15 mouse cellular contexts compared by ENCODE assay signal in the genomic region with DNA sequence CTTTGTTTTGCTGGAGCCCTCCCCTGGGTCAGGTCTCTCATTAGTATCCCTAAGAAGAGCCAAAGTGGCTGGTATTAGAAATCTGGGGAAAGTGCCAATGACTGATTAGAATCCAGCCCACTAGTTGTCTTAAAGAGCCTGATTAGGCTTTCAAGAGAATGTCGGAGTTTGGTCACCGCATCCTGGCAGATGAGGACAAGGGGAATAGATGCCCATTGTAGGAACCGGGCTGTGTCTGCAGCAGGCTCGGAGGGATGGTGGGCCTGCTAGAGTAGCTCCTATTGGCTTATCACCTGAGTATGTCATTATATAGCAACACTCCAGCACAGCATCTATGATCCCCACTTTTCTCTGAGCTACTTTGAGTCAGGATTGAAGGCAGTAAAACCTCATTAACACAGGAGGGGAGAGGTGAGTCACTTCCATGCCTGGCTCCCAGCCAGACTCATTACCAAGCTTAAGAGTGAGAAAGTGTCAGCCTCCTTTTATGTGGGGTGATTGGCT. TPM values are rescaled to one million over a fixed set of nuclear protein-coding genes. Genes with fewer than 3 reads are reported as not detected.
A peak's percentile ranks its signal among the peaks of the same experiment; 100 is the strongest.
DNase-seq lines count a peak whose midpoint lies in the region; ATAC-seq and TF ChIP-seq lines count a peak whose summit lies in the region.
"Had no signal": no experiment of that assay in that cellular context is flagged by ENCODE, and none has a peak within 500 bp of the region (broad histone marks: within the 10 kb centered on the region; RNA-seq: fewer than 3 reads in every experiment).

No protein-coding gene starts in this region.

- no peak for TF ChIP-seq CTCF in gastrocnemius, adult 2 months (IDR thresholded peaks at IDR 0.05)

- intact Hi-C loops in gastrocnemius, adult 2 months (cut with DNase I): no loop called here

- DNase-seq in kidney, postnatal 10 days: peak; percentile 37
- no peak for DNase-seq in kidney, adult 18-20 months
- DNase-seq in 416B (ENCODE audit: low read depth): peak; percentile 80
- peak; percentile 28 for DNase-seq in layer of hippocampus, adult 9-11 months
- no peak for DNase-seq in gastrocnemius, adult 2 months
- DNase-seq in adrenal gland, postnatal 14 days: no peak
- DNase-seq: cerebellum, adult 9-10 months; heart, adult 2 months; lung, embryonic 14.5 days had no signal

- H3K4me2 ChIP-seq in forebrain, embryonic 13.5 days: no peak overlapping the region
- H3K4me2 ChIP-seq: kidney, embryonic 15.5 days; lung, embryonic 14.5 days; stomach, embryonic 15.5 days had no signal

- no peak overlapping the region for H3K9ac ChIP-seq in forebrain, embryonic 13.5 days
- H3K9ac ChIP-seq: kidney, embryonic 15.5 days; lung, embryonic 14.5 days; stomach, embryonic 15.5 days had no signal

- 45% methylated on average over 4 of the region's 4 CpGs for WGBS in forebrain, embryonic 13.5 days

- 0 out of 2 replicates have a peak, but pooled peaks cover 2% of the 10 kb centered on the region for H3K27me3 ChIP-seq in forebrain, embryonic 13.5 days
- H3K27me3 ChIP-seq: CH12.LX; kidney, embryonic 15.5 days; stomach, embryonic 15.5 days had no signal

- H3K27ac ChIP-seq in forebrain, embryonic 13.5 days: peak overlapping the region; percentile 33; the same call in 1 of the 2 replicates
- H3K27ac ChIP-seq in gastrocnemius, adult 2 months: no peak overlapping the region
- H3K27ac ChIP-seq: heart, adult 2 months; kidney, embryonic 15.5 days; stomach, embryonic 15.5 days had no signal

- peak; percentile 92 for ATAC-seq in forebrain, embryonic 13.5 days
- ATAC-seq in megakaryocyte progenitor cell, adult 5-6 weeks (replicated peaks; ENCODE audit: poor library complexity): no peak

- no peaks in the 10 kb centered on the region for H3K36me3 ChIP-seq in forebrain, embryonic 13.5 days (ENCODE audit: poor library complexity, severe bottlenecking)
- H3K36me3 ChIP-seq: kidney, embryonic 15.5 days; stomach, embryonic 15.5 days had no signal

- H3K4me1 ChIP-seq in forebrain, embryonic 13.5 days: peaks cover 21% of the 10 kb centered on the region
- H3K4me1 ChIP-seq: stomach, embryonic 15.5 days had no signal

- H3K4me3 ChIP-seq in forebrain, embryonic 13.5 days: no peak overlapping the region
- H3K4me3 ChIP-seq in gastrocnemius, adult 2 months: no peak overlapping the region
- H3K4me3 ChIP-seq: heart, adult 2 months; kidney, embryonic 15.5 days; stomach, embryonic 15.5 days had no signal

- H3K9me3 ChIP-seq in forebrain, embryonic 13.5 days (replicated peaks): no peaks in the 10 kb centered on the region
- H3K9me3 ChIP-seq: kidney, embryonic 15.5 days; stomach, embryonic 15.5 days had no signal

RNA-seq across cellular contexts. Expression of a gene that starts 15.9 kb away (rescaled TPM):
- not detected in 2 replicates for polyA plus RNA-seq in forebrain, embryonic 13.5 days (2015; fragmentation: Nextera tagmentation; extraction: Ambion mirVana)
- total RNA-seq in megakaryocyte progenitor cell, adult 5-6 weeks (2015): not detected in 2 replicates
- total RNA-seq in megakaryocyte progenitor cell, adult 5-6 weeks (2017): not detected in 2 replicates
- total RNA-seq in gastrocnemius, adult 2 months (2021): not detected
- total RNA-seq in adrenal gland, postnatal 14 days (2021): not detected in 2 replicates
- total RNA-seq: adrenal gland, adult 18-20 months; CH12.LX; heart, adult 2 months had no signal
- polyA plus RNA-seq: heart, adult 2 months; kidney, embryonic 15.5 days; lung, embryonic 14.5 days; stomach, embryonic 15.5 days had no signal

RNA-seq across cellular contexts. Expression of a gene that starts 36.9 kb away (rescaled TPM):
- polyA plus RNA-seq in forebrain, embryonic 13.5 days (2015; fragmentation: Nextera tagmentation; extraction: Ambion mirVana): 6.6 and 8.4 TPM in 2 replicates
- total RNA-seq in megakaryocyte progenitor cell, adult 5-6 weeks (2015): 0.15 and 2.0 TPM in 2 replicates
- 0.71 and 2.5 TPM in 2 replicates for total RNA-seq in megakaryocyte progenitor cell, adult 5-6 weeks (2017)
- 1 to 10 TPM; 5.7 to 6.1 TPM for total RNA-seq in gastrocnemius, adult 2 months (2021)
- 17.2 and 27.3 TPM in 2 replicates for total RNA-seq in adrenal gland, postnatal 14 days (2021)

Comparison
In these comparisons a context has a peak if more than half of its experiments do, and no peak if none do; other contexts are left out.
1. DNase-seq: peak in kidney, postnatal 10 days (single experiment), 416B (single experiment) and layer of hippocampus, adult 9-11 months (single experiment); none in kidney, adult 18-20 months (single experiment), gastrocnemius, adult 2 months (single experiment) and adrenal gland, postnatal 14 days (single experiment).